11 mouse cellular contexts compared by ENCODE assay signal in the genomic region with DNA sequence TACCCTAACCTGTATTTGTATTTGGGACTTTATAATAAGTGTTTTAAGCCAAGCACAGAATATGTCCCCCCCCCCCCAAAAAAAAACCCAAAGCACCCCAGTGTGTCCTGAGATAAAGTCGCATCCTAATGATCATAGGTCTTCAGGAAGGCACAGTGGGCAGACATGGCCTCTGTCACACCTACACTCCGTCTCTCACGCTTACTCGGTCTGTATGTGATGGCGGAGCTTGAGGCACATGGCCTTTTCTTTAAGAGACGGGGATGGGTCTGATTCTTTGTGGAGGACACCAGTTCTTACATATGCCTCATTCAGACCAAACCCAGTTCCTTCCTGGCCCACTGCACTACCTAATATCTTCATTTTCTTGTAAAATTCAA.
A peak's percentile ranks its signal among the peaks of the same experiment; 100 is the strongest.
DNase-seq lines count a peak whose midpoint lies in the region; ATAC-seq lines count a peak whose summit lies in the region.
"Had no signal": no experiment of that assay in that cellular context is flagged by ENCODE, and none has a peak within 500 bp of the region (broad histone marks: within the 10 kb centered on the region; RNA-seq: fewer than 3 reads in every experiment).

No protein-coding gene starts in this region.

- H3K36me3 ChIP-seq in forebrain, embryonic 13.5 days (ENCODE audit: poor library complexity, severe bottlenecking), result no peaks in the 10 kb centered on the region
- no peaks in the 10 kb centered on the region for H3K36me3 ChIP-seq in forebrain, embryonic 10.5 days (replicated peaks)
- no peaks in the 10 kb centered on the region for H3K36me3 ChIP-seq in embryonic facial prominence, embryonic 12.5 days
- H3K36me3 ChIP-seq in hindbrain, embryonic 16.5 days (ENCODE audit: control insufficient read depth, insufficient read depth, low read length), result no peaks in the 10 kb centered on the region
- H3K36me3 ChIP-seq in midbrain, embryonic 16.5 days (ENCODE audit: control insufficient read depth, insufficient read depth, low read length), result no peaks in the 10 kb centered on the region
- H3K36me3 ChIP-seq: heart, embryonic 10.5 days had no signal

- H3K27me3 ChIP-seq in forebrain, embryonic 13.5 days, result no peaks in the 10 kb centered on the region
- peaks cover 31% of the 10 kb centered on the region for H3K27me3 ChIP-seq in forebrain, embryonic 10.5 days (ENCODE audit: poor library complexity, severe bottlenecking)
- H3K27me3 ChIP-seq in embryonic facial prominence, embryonic 12.5 days, result no peaks in the 10 kb centered on the region
- H3K27me3 ChIP-seq in hindbrain, embryonic 16.5 days (replicated peaks; ENCODE audit: control insufficient read depth, insufficient read depth, low read length), result no peaks in the 10 kb centered on the region
- H3K27me3 ChIP-seq in midbrain, embryonic 16.5 days (ENCODE audit: control insufficient read depth, insufficient read depth, low read depth, low read length), result no peaks in the 10 kb centered on the region

- H3K27ac ChIP-seq in forebrain, embryonic 13.5 days, result no peak overlapping the region
- H3K27ac ChIP-seq in forebrain, embryonic 10.5 days, result no peak overlapping the region
- H3K27ac ChIP-seq in embryonic facial prominence, embryonic 12.5 days, result peak overlapping the region; percentile 73
- no peak overlapping the region for H3K27ac ChIP-seq in hindbrain, embryonic 16.5 days (ENCODE audit: low read depth, low read length)
- no peak overlapping the region for H3K27ac ChIP-seq in midbrain, embryonic 16.5 days (ENCODE audit: low read length)
- H3K27ac ChIP-seq: heart, embryonic 10.5 days; stomach, postnatal 0 days had no signal

- H3K9ac ChIP-seq in forebrain, embryonic 13.5 days, result no peak overlapping the region
- no peak overlapping the region for H3K9ac ChIP-seq in embryonic facial prominence, embryonic 12.5 days
- no peak overlapping the region for H3K9ac ChIP-seq in hindbrain, embryonic 16.5 days (ENCODE audit: low read depth, low read length)
- no peak overlapping the region for H3K9ac ChIP-seq in midbrain, embryonic 16.5 days (ENCODE audit: low read depth, low read length)

- no peaks in the 10 kb centered on the region for H3K4me1 ChIP-seq in forebrain, embryonic 13.5 days
- no peaks in the 10 kb centered on the region; the same call in 1 of the 2 replicates for H3K4me1 ChIP-seq in forebrain, embryonic 10.5 days
- peaks cover 3% of the 10 kb centered on the region for H3K4me1 ChIP-seq in embryonic facial prominence, embryonic 12.5 days
- no peaks in the 10 kb centered on the region for H3K4me1 ChIP-seq in hindbrain, embryonic 16.5 days (ENCODE audit: control insufficient read depth, insufficient read depth, low read depth, low read length)
- no peaks in the 10 kb centered on the region for H3K4me1 ChIP-seq in midbrain, embryonic 16.5 days (ENCODE audit: control insufficient read depth, insufficient read depth, low read length)

- ATAC-seq in forebrain, embryonic 13.5 days, result peak; percentile 63; the same call in 1 of the 2 replicates
- no peak for ATAC-seq in embryonic facial prominence, embryonic 12.5 days (ENCODE audit: insufficient number of reproducible peaks, insufficient read depth, low FRiP score, low TSS enrichment)
- ATAC-seq in hindbrain, embryonic 16.5 days, result 0 out of 2 replicates have a peak, but pooled peaks have one; percentile 50
- ATAC-seq in midbrain, embryonic 16.5 days, result peak; percentile 52; the same call in 1 of the 2 replicates

- 87% methylated on average over 6 of the region's 6 CpGs for WGBS in forebrain, embryonic 13.5 days
- WGBS in forebrain, embryonic 10.5 days, result 92% methylated on average over 6 of the region's 6 CpGs
- 83% methylated on average over 6 of the region's 6 CpGs for WGBS in embryonic facial prominence, embryonic 12.5 days
- 87% methylated on average over 6 of the region's 6 CpGs for WGBS in hindbrain, embryonic 16.5 days
- WGBS in midbrain, embryonic 16.5 days, result 85% methylated on average over 6 of the region's 6 CpGs

- DNase-seq in forebrain, embryonic 10.5 days (ENCODE audit: extremely low spot score, low spot score), result no peak
- DNase-seq in left cerebral cortex, postnatal 36 days (ENCODE audit: low spot score in 2 of 2), result no peak
- DNase-seq in lung, postnatal 10 days, result no peak
- no peak for DNase-seq in gastrocnemius, adult 8-10 months (ENCODE audit: low spot score in 2 of 2)

- H3K9me3 ChIP-seq in forebrain, embryonic 13.5 days (replicated peaks), result no peaks in the 10 kb centered on the region
- no peaks in the 10 kb centered on the region for H3K9me3 ChIP-seq in forebrain, embryonic 10.5 days
- H3K9me3 ChIP-seq in embryonic facial prominence, embryonic 12.5 days, result no peaks in the 10 kb centered on the region
- no peaks in the 10 kb centered on the region for H3K9me3 ChIP-seq in hindbrain, embryonic 16.5 days (ENCODE audit: control insufficient read depth, low read length)
- no peaks in the 10 kb centered on the region for H3K9me3 ChIP-seq in midbrain, embryonic 16.5 days (replicated peaks; ENCODE audit: control insufficient read depth, low read length, poor library complexity, severe bottlenecking)
- H3K9me3 ChIP-seq: heart, embryonic 10.5 days had no signal

- no peak overlapping the region for H3K4me3 ChIP-seq in forebrain, embryonic 13.5 days
- H3K4me3 ChIP-seq in forebrain, embryonic 10.5 days, result no peak overlapping the region
- H3K4me3 ChIP-seq in embryonic facial prominence, embryonic 12.5 days, result no peak overlapping the region
- no peak overlapping the region for H3K4me3 ChIP-seq in hindbrain, embryonic 16.5 days (ENCODE audit: low read length)
- H3K4me3 ChIP-seq in midbrain, embryonic 16.5 days (ENCODE audit: low read depth, low read length), result no peak overlapping the region
- H3K4me3 ChIP-seq: heart, embryonic 10.5 days; myocyte had no signal

- no peak overlapping the region for H3K4me2 ChIP-seq in forebrain, embryonic 13.5 days
- H3K4me2 ChIP-seq in embryonic facial prominence, embryonic 12.5 days (replicated peaks), result no peak overlapping the region
- H3K4me2 ChIP-seq in hindbrain, embryonic 16.5 days (ENCODE audit: low read length), result no peak overlapping the region; the same call in 1 of the 2 replicates
- no peak overlapping the region for H3K4me2 ChIP-seq in midbrain, embryonic 16.5 days (ENCODE audit: low read length)

- intact Hi-C loops in left cerebral cortex, postnatal 36 days (cut with DNase I), result loop anchor here (10.0 kb wide), 1 partner anchor 437 kb away; no protein-coding TSS in a partner anchor
